Mouse (Mus musculus): ENCODE data around the gene Prtn3. TPM values are rescaled to one million over a fixed set of nuclear protein-coding genes. Genes with fewer than 3 reads are reported as not detected.

The Prtn3 gene
- polyA plus RNA-seq, 1 experiment = 3.6 TPM

DNA sequence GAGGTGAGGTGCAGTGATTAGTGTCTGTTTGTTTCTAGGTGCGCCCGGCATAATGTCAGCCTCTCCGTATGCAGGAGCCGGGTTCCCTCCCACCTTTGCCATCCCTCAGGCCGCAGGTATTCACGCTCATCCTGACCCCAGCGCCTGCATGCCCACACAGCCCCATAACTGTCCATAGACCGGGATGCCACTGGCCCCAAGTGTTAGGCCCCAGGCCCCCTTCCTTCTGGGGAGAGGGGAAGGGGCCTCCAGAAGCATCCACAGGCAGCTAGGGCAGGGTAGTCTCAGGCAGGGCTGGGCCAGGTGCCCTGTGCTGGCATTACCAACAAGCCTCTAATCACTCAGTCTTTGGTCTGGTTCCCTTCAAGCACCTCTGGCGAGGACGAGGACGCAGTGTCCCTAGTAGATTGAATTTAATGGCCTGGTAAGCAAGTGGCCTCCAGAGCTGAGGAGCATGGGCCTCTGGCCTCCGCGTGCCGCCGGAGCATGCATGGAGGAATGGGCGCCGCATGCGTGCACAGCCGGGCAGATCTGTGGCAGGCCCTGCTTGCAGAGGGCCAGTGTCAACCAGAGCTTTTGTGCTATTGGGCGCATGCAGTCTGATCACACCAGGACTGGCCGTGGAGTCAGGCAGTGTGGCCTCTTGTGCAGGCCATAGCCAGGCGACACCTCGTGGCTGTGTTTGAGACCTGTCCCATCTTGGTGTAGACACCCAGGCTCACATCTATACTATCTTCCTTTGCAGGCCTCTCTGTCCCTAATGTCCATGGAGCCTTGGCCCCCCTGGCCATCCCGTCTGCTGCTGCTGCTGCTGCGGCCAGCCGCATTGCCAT is 14.0 kb upstream of the Prtn3 start:
- no peak for TF ChIP-seq POLR2A (IDR thresholded peaks at IDR 0.05; ENCODE audit: borderline replicate concordance, extremely low read depth, low read depth, low read length)
- TF ChIP-seq CTCF (IDR thresholded peaks at IDR 0.05; ENCODE audit: insufficient read depth, low read length) = no peak

GRCm38 (mm10) chr10:79861230-79862048 is 12.8 kb upstream of the Prtn3 start:
- Histone ChIP-seq H3K4me1 (ENCODE audit: control insufficient read depth, insufficient read depth, low read length) (peaks cover 31% of the 10 kb centered on the region), H3K4me3 (replicated peaks; ENCODE audit: extremely low read depth, low read depth, low read length) (no peak overlapping the region)
- 54% methylated on average over 25 of the region's 25 CpGs for WGBS
- TF ChIP-seq CTCF (IDR thresholded peaks at IDR 0.05; ENCODE audit: insufficient read depth, low read length) = no peak
- TF ChIP-seq POLR2A (IDR thresholded peaks at IDR 0.05; ENCODE audit: borderline replicate concordance, extremely low read depth, low read depth, low read length) = no peak
- DNase-seq = no peak

More for the DNA sequence above, 14.0 kb upstream of the Prtn3 start:
- no peak for DNase-seq
- Histone ChIP-seq H3K4me3 (replicated peaks; ENCODE audit: extremely low read depth, low read depth, low read length) (no peak overlapping the region), H3K4me1 (ENCODE audit: control insufficient read depth, insufficient read depth, low read length) (peaks cover 34% of the 10 kb centered on the region)
- WGBS = 90% methylated on average over 26 of the region's 26 CpGs

GRCm38 (mm10) chr10:79862049-79862788 is 12.1 kb upstream of the Prtn3 start:
- TF ChIP-seq CTCF (IDR thresholded peaks at IDR 0.05; ENCODE audit: insufficient read depth, low read length) = no peak
- TF ChIP-seq POLR2A (IDR thresholded peaks at IDR 0.05; ENCODE audit: borderline replicate concordance, extremely low read depth, low read depth, low read length) = no peak
- Histone ChIP-seq H3K4me1 (ENCODE audit: control insufficient read depth, insufficient read depth, low read length) (peaks cover 23% of the 10 kb centered on the region), H3K4me3 (replicated peaks; ENCODE audit: extremely low read depth, low read depth, low read length) (no peak overlapping the region)
- DNase-seq = peak; percentile 7
- WGBS = 74% methylated on average over 23 of the region's 23 CpGs

DNA sequence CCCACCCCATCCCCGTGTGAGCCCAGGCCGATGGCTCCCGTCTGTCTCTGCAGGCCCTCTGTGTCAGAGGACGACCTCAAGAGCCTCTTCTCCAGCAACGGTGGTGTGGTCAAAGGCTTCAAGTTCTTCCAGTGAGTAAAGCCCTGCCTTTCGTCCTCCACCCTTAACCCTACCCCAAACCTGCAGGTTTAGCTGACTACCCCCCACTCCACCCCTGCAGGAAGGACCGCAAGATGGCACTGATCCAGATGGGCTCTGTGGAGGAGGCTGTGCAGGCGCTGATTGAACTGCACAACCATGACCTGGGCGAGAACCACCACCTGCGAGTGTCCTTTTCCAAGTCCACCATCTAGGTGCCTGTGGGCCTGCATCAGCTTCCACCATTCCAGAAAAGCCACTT is 11.4 kb upstream of the Prtn3 start:
- TF ChIP-seq POLR2A (IDR thresholded peaks at IDR 0.05; ENCODE audit: borderline replicate concordance, extremely low read depth, low read depth, low read length) = no peak
- no peak for TF ChIP-seq CTCF (IDR thresholded peaks at IDR 0.05; ENCODE audit: insufficient read depth, low read length)
- DNase-seq = no peak
- peaks cover 16% of the 10 kb centered on the region for H3K4me1 ChIP-seq (ENCODE audit: control insufficient read depth, insufficient read depth, low read length)
- WGBS = 62% methylated on average over 10 of the region's 10 CpGs
- no peak overlapping the region for H3K4me3 ChIP-seq (replicated peaks; ENCODE audit: extremely low read depth, low read depth, low read length)

GRCm38 (mm10) chr10:79864351-79865188 is 9.7 kb upstream of the Prtn3 start:
- Histone ChIP-seq H3K4me3 (replicated peaks; ENCODE audit: extremely low read depth, low read depth, low read length) (no peak overlapping the region), H3K4me1 (ENCODE audit: control insufficient read depth, insufficient read depth, low read length) (peaks cover 3% of the 10 kb centered on the region; the same call in 1 of the 2 replicates)
- TF ChIP-seq POLR2A (IDR thresholded peaks at IDR 0.05; ENCODE audit: borderline replicate concordance, extremely low read depth, low read depth, low read length) (no peak), CTCF (IDR thresholded peaks at IDR 0.05; ENCODE audit: insufficient read depth, low read length) (no peak)
- no peak for DNase-seq
- 52% methylated on average over 10 of the region's 10 CpGs for WGBS

GRCm38 (mm10) chr10:79865189-79865601 is 9.1 kb upstream of the Prtn3 start:
- no peak for TF ChIP-seq POLR2A (IDR thresholded peaks at IDR 0.05; ENCODE audit: borderline replicate concordance, extremely low read depth, low read depth, low read length)
- TF ChIP-seq CTCF (IDR thresholded peaks at IDR 0.05; ENCODE audit: insufficient read depth, low read length) = no peak
- Histone ChIP-seq H3K4me1 (ENCODE audit: control insufficient read depth, insufficient read depth, low read length) (peaks cover 3% of the 10 kb centered on the region; the same call in 1 of the 2 replicates), H3K4me3 (replicated peaks; ENCODE audit: extremely low read depth, low read depth, low read length) (no peak overlapping the region)
- 46% methylated on average over 12 of the region's 12 CpGs for WGBS
- no peak for DNase-seq

GRCm38 (mm10) chr10:79865801-79866295 is 8.4 kb upstream of the Prtn3 start:
- no peak for DNase-seq
- H3K4me1 ChIP-seq (ENCODE audit: control insufficient read depth, insufficient read depth, low read length) = peaks cover 3% of the 10 kb centered on the region; the same call in 1 of the 2 replicates
- WGBS = 60% methylated on average over 19 of the region's 19 CpGs
- TF ChIP-seq POLR2A (IDR thresholded peaks at IDR 0.05; ENCODE audit: borderline replicate concordance, extremely low read depth, low read depth, low read length) (no peak), CTCF (IDR thresholded peaks at IDR 0.05; ENCODE audit: insufficient read depth, low read length) (peak; percentile 27; the same call in 1 of the 2 replicates)
- no peak overlapping the region for H3K4me3 ChIP-seq (replicated peaks; ENCODE audit: extremely low read depth, low read depth, low read length)

- 76% methylated on average over 11 of the region's 11 CpGs for WGBS
- TF ChIP-seq CTCF (IDR thresholded peaks at IDR 0.05; ENCODE audit: insufficient read depth, low read length) (no peak), POLR2A (IDR thresholded peaks at IDR 0.05; ENCODE audit: borderline replicate concordance, extremely low read depth, low read depth, low read length) (no peak)
- H3K4me3 ChIP-seq (replicated peaks; ENCODE audit: extremely low read depth, low read depth, low read length) = no peak overlapping the region
- DNase-seq = no peak
- H3K4me1 ChIP-seq (ENCODE audit: control insufficient read depth, insufficient read depth, low read length) = no peaks in the 10 kb centered on the region
Measured at GRCm38 (mm10) chr10:79866601-79867000, 7.7 kb upstream of the Prtn3 start.
